In the genomic region with DNA sequence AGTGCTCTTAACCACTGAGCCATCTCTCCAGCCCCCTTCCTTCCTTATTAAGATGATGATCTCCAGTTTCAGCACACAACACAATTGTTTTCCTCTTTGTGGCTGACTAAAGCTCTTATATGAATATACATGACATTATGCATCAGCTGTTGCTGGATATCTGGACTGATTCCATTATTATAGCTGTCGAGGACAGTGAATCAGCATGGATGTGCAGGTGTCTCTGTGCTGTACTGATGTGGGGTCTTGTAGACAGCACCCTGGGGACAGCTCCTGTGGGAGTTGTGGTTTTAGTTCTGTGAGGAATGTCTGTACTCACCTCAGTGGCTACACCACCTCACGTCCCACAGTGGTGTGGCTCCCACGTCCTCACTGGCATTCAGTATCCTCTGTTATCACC, we compare ENCODE assay signal across 37 mouse cellular contexts. TPM values are rescaled to one million over a fixed set of nuclear protein-coding genes. Genes with fewer than 3 reads are reported as not detected.
"Had no signal": no experiment of that assay in that cellular context is flagged by ENCODE, and none has a peak within 500 bp of the region (broad histone marks: within the 10 kb centered on the region; RNA-seq: fewer than 3 reads in every experiment).

No protein-coding gene starts in this region.

- H3K4me2 ChIP-seq: embryonic facial prominence, embryonic 12.5 days; embryonic facial prominence, embryonic 13.5 days; embryonic facial prominence, embryonic 15.5 days; forebrain, embryonic 12.5 days; forebrain, embryonic 13.5 days; forebrain, embryonic 15.5 days had no signal

- H3K4me3 ChIP-seq: embryonic facial prominence, embryonic 10.5 days; embryonic facial prominence, embryonic 12.5 days; embryonic facial prominence, embryonic 13.5 days; embryonic facial prominence, embryonic 15.5 days; erythroblast, embryonic 14.5 days; forebrain, embryonic 10.5 days; forebrain, embryonic 12.5 days; forebrain, embryonic 13.5 days; forebrain, embryonic 15.5 days; gastrocnemius, adult 2 months; heart, adult 2 months had no signal

- DNase-seq: cerebellum, adult 8-10 months; cerebellum, adult 9-10 months; cerebellum, adult 9-11 months; cerebellum, postnatal 10 days; cerebellum, postnatal 14 days; cerebellum, postnatal 25 days; cerebellum, postnatal 36 days; embryo, embryonic 11 days; forebrain, postnatal 0 days; gastrocnemius, adult 2 months; gastrocnemius, postnatal 10 days; gastrocnemius, postnatal 14 days; gastrocnemius, postnatal 25 days; gastrocnemius, postnatal 36 days; heart, adult 11 months; heart, adult 18-20 months; heart, adult 2 months had no signal

- H3K36me3 ChIP-seq: embryonic facial prominence, embryonic 10.5 days; embryonic facial prominence, embryonic 12.5 days; embryonic facial prominence, embryonic 13.5 days; embryonic facial prominence, embryonic 15.5 days; forebrain, embryonic 10.5 days; forebrain, embryonic 12.5 days; forebrain, embryonic 15.5 days had no signal

- ATAC-seq: forebrain, embryonic 13.5 days; forebrain, embryonic 14.5 days; forebrain, embryonic 15.5 days; forebrain, embryonic 16.5 days; forebrain, postnatal 0 days had no signal

- H3K27me3 ChIP-seq: embryonic facial prominence, embryonic 12.5 days; embryonic facial prominence, embryonic 13.5 days; embryonic facial prominence, embryonic 15.5 days; forebrain, embryonic 12.5 days; forebrain, embryonic 13.5 days; forebrain, embryonic 15.5 days had no signal

RNA-seq across cellular contexts. Expression of a gene that starts 18.5 kb away (rescaled TPM):
- total RNA-seq: common myeloid progenitor, adult 5-6 weeks; gastrocnemius, adult 18-20 months; gastrocnemius, adult 2 months; gastrocnemius, adult 8-10 months; gastrocnemius, postnatal 10 days; gastrocnemius, postnatal 14 days; gastrocnemius, postnatal 25 days; gastrocnemius, postnatal 36 days; granulocyte monocyte progenitor cell, adult 5-6 weeks had no signal
- polyA plus RNA-seq: cortical plate, adult 2 months; embryonic facial prominence, embryonic 10.5 days; embryonic facial prominence, embryonic 13.5 days; erythroblast, embryonic 14.5 days; forebrain, embryonic 10.5 days; forebrain, embryonic 11.5 days; forebrain, embryonic 12.5 days; forebrain, embryonic 13.5 days; forebrain, embryonic 14.5 days; forebrain, embryonic 15.5 days; forebrain, embryonic 16.5 days; frontal cortex, adult 2 months had no signal

RNA-seq across cellular contexts. Expression of a gene that starts 22.4 kb away (rescaled TPM):
- total RNA-seq: common myeloid progenitor, adult 5-6 weeks; gastrocnemius, adult 18-20 months; gastrocnemius, adult 2 months; gastrocnemius, postnatal 36 days; granulocyte monocyte progenitor cell, adult 5-6 weeks; heart, adult 18-20 months; heart, adult 2 months; heart, adult 8-10 months had no signal
- polyA plus RNA-seq: embryonic facial prominence, embryonic 15.5 days; erythroblast, embryonic 14.5 days; heart, adult 2 months had no signal

RNA-seq across cellular contexts. Expression of a gene that starts 47.0 kb away (rescaled TPM):
- total RNA-seq: common myeloid progenitor, adult 5-6 weeks; gastrocnemius, adult 18-20 months; gastrocnemius, adult 2 months; gastrocnemius, adult 8-10 months; gastrocnemius, postnatal 10 days; gastrocnemius, postnatal 14 days; gastrocnemius, postnatal 25 days; gastrocnemius, postnatal 36 days; granulocyte monocyte progenitor cell, adult 5-6 weeks; heart, adult 18-20 months; heart, adult 2 months; heart, adult 8-10 months had no signal
- polyA plus RNA-seq: embryonic facial prominence, embryonic 10.5 days; embryonic facial prominence, embryonic 11.5 days; embryonic facial prominence, embryonic 12.5 days; embryonic facial prominence, embryonic 13.5 days; erythroblast, embryonic 14.5 days; forebrain, embryonic 10.5 days; forebrain, embryonic 13.5 days; forebrain, embryonic 15.5 days had no signal

RNA-seq across cellular contexts. Expression of a gene that starts 58.3 kb away (rescaled TPM):
- total RNA-seq: gastrocnemius, adult 18-20 months; gastrocnemius, adult 2 months; gastrocnemius, adult 8-10 months; gastrocnemius, postnatal 25 days; gastrocnemius, postnatal 36 days; granulocyte monocyte progenitor cell, adult 5-6 weeks had no signal
- polyA plus RNA-seq: erythroblast, embryonic 14.5 days had no signal
